Mouse (Mus musculus) kidney, embryonic 15.5 days (tissue): Measurements from ENCODE around the gene Proz. TPM values are rescaled to one million over a fixed set of nuclear protein-coding genes. Genes with fewer than 3 reads are reported as not detected.
"Not testable (repeated sequence)": the region's sequence is repeated elsewhere in the genome, so short reads cannot be mapped to it uniquely, and the experiment has no call there.

Source experiments
- ATAC-seq: fragments of 200-750 bp; cut with Nextera tagmentation; replicated peaks from 2 replicates; pipeline ENCODE4 v1.8.0; 2017; ENCODE audit warnings: moderate TSS enrichment; ENCODE audit not compliant: low FRiP score
- H3K27ac ChIP-seq: fragments of 300-500 bp; sonication (generic); 2 replicates; pipeline ENCODE4 v1.5.1; 2015; ENCODE audit warnings: mild to moderate bottlenecking, inconsistent platforms
- H3K27me3 ChIP-seq: fragments of 300-500 bp; sonication (generic); 2 replicates; pipeline ENCODE4 v1.6.1; 2015; ENCODE audit warnings: inconsistent platforms
- H3K36me3 ChIP-seq: fragments of 300-500 bp; sonication (generic); 2 replicates; pipeline ENCODE4 v1.6.1; 2015; ENCODE audit warnings: inconsistent platforms
- H3K4me1 ChIP-seq: fragments of 300-500 bp; sonication (generic); 2 replicates; pipeline ENCODE4 v1.6.1; 2015; ENCODE audit warnings: inconsistent platforms
- H3K4me2 ChIP-seq: fragments of 300-500 bp; sonication (generic); 2 replicates; pipeline ENCODE4 v1.6.1; 2015; ENCODE audit warnings: moderate library complexity, mild to moderate bottlenecking, inconsistent platforms
- H3K4me3 ChIP-seq: fragments of 300-500 bp; sonication (generic); replicated peaks from 2 replicates; pipeline ENCODE4 v1.5.1; 2015; ENCODE audit warnings: mild to moderate bottlenecking, inconsistent platforms
- H3K9ac ChIP-seq: fragments of 300-500 bp; sonication (generic); 2 replicates; pipeline ENCODE4 v1.6.1; 2015; ENCODE audit warnings: mild to moderate bottlenecking, inconsistent platforms
- H3K9me3 ChIP-seq: fragments of 300-500 bp; sonication (generic); replicated peaks from 2 replicates; pipeline ENCODE4 v1.6.1; 2016; ENCODE audit warnings: inconsistent platforms
- WGBS: fragments of 180-500 bp; shearing (Covaris S2); methylation state at CpG from one replicate; pipeline ENCODE4 v1.1.7; 2015; ENCODE audit warnings: mixed read lengths; 5-methylcytosine and 5-hydroxymethylcytosine counted together
- polyA plus RNA-seq: library from polyadenylated mRNA; unstranded; fragments of >200 nt; fragmentation: Nextera tagmentation; extraction: Ambion mirVana; gene quantifications from 2 replicates; pipeline ENCODE4 v1.2.1, GENCODE M21; 2015

The Proz gene
- polyA plus RNA-seq, 1 experiment from 2014 or later, result 1.9 TPM

GRCm38 (mm10) chr8:13050550-13050949 is 10.2 kb upstream of the Proz start:
- H3K9me3 ChIP-seq, result no peaks in the 10 kb centered on the region
- H3K27me3 ChIP-seq, result no peaks in the 10 kb centered on the region
- H3K4me1 ChIP-seq, result no peaks in the 10 kb centered on the region
- ATAC-seq, result no peak
- WGBS, result 81% methylated on average over 10 of the region's 10 CpGs
- H3K36me3 ChIP-seq, result no peaks in the 10 kb centered on the region
- H3K9ac ChIP-seq, result no peak overlapping the region
- no peak overlapping the region for H3K27ac ChIP-seq
- H3K4me2 ChIP-seq, result no peak overlapping the region
- no peak overlapping the region for H3K4me3 ChIP-seq

- Histone ChIP-seq H3K36me3 (no peaks in the 10 kb centered on the region), H3K27ac (no peak overlapping the region), H3K9me3 (no peaks in the 10 kb centered on the region), H3K4me2 (no peak overlapping the region), H3K4me3 (no peak overlapping the region), H3K4me1 (no peaks in the 10 kb centered on the region), H3K27me3 (no peaks in the 10 kb centered on the region), H3K9ac (no peak overlapping the region)
- WGBS, result 78% methylated on average over 4 of the region's 4 CpGs
- ATAC-seq, result no peak
Observed at GRCm38 (mm10) chr8:13057351-13057750, 3.4 kb upstream of the Proz start.

- Histone ChIP-seq H3K4me1 (no peaks in the 10 kb centered on the region), H3K27me3 (no peaks in the 10 kb centered on the region), H3K36me3 (no peaks in the 10 kb centered on the region), H3K27ac (no peak overlapping the region), H3K4me2 (no peak overlapping the region), H3K9me3 (no peaks in the 10 kb centered on the region), H3K4me3 (no peak overlapping the region), H3K9ac (no peak overlapping the region)
- no peak for ATAC-seq
- WGBS, result 72% methylated on average over 16 of the region's 16 CpGs
Observed at GRCm38 (mm10) chr8:13063112-13063511, 2.4 kb downstream of the Proz start.

- no peak for ATAC-seq
- Histone ChIP-seq H3K4me3 (no peak overlapping the region), H3K4me1 (no peaks in the 10 kb centered on the region), H3K4me2 (no peak overlapping the region), H3K9ac (no peak overlapping the region), H3K27ac (no peak overlapping the region), H3K9me3 (no peaks in the 10 kb centered on the region), H3K27me3 (no peaks in the 10 kb centered on the region), H3K36me3 (peaks cover 58% of the 10 kb centered on the region)
- 92% methylated on average over 11 of the region's 11 CpGs for WGBS
Observed at GRCm38 (mm10) chr8:13073255-13073654, 12.5 kb downstream of the Proz start.

- Histone ChIP-seq H3K4me2 (no peak overlapping the region), H3K9me3 (no peaks in the 10 kb centered on the region), H3K27ac (no peak overlapping the region), H3K9ac (no peak overlapping the region), H3K27me3 (no peaks in the 10 kb centered on the region), H3K4me1 (no peaks in the 10 kb centered on the region), H3K36me3 (peaks cover 76% of the 10 kb centered on the region), H3K4me3 (no peak overlapping the region)
- no peak for ATAC-seq
- 92% methylated on average over 8 of the region's 8 CpGs for WGBS
Observed at GRCm38 (mm10) chr8:13075044-13075443, 14.3 kb downstream of the Proz start.

- WGBS, result 87% methylated on average over 1 of the region's 1 CpGs
- H3K4me1 ChIP-seq, H3K27ac ChIP-seq, H3K4me3 ChIP-seq, H3K27me3 ChIP-seq, ATAC-seq, H3K4me2 ChIP-seq, H3K9me3 ChIP-seq, H3K9ac ChIP-seq: not testable (repeated sequence)
- peaks cover 81% of the 10 kb centered on the region for H3K36me3 ChIP-seq
Observed at GRCm38 (mm10) chr8:13075579-13075978, 14.9 kb downstream of the Proz start.

GRCm38 (mm10) chr8:13077542-13077941 is 16.8 kb downstream of the Proz start:
- Histone ChIP-seq H3K36me3 (peaks cover 99% of the 10 kb centered on the region), H3K27ac (no peak overlapping the region)
- 88% methylated on average over 7 of the region's 7 CpGs for WGBS

GRCm38 (mm10) chr8:13104691-13105086 is 44.0 kb downstream of the Proz start:
- Histone ChIP-seq H3K36me3 (peaks cover 24% of the 10 kb centered on the region), H3K4me2 (peak overlapping the region; percentile 94), H3K4me1 (peaks cover 37% of the 10 kb centered on the region), H3K27ac (peak overlapping the region; percentile 92), H3K27me3 (no peaks in the 10 kb centered on the region), H3K4me3 (peak overlapping the region; percentile 96), H3K9ac (peak overlapping the region; percentile 78), H3K9me3 (no peaks in the 10 kb centered on the region)
- ATAC-seq, result peak; percentile 74
- WGBS, result under 1% methylated on average over 45 of the region's 45 CpGs

More at GRCm38 (mm10) chr8:13077542-13077941, 16.8 kb downstream of the Proz start:
- Histone ChIP-seq H3K27me3 (no peaks in the 10 kb centered on the region), H3K9me3 (no peaks in the 10 kb centered on the region), H3K4me1 (no peaks in the 10 kb centered on the region), H3K4me3 (no peak overlapping the region), H3K9ac (no peak overlapping the region), H3K4me2 (no peak overlapping the region)
- ATAC-seq, result no peak

- Histone ChIP-seq H3K4me1 (peaks cover 37% of the 10 kb centered on the region), H3K9me3 (no peaks in the 10 kb centered on the region), H3K27me3 (no peaks in the 10 kb centered on the region), H3K4me2 (peak within 1 kb of the TSS; percentile 94), H3K9ac (peak within 1 kb of the TSS; percentile 97), H3K36me3 (peaks cover 19% of the 10 kb centered on the region), H3K4me3 (peak within 1 kb of the TSS; percentile 96), H3K27ac (peak within 1 kb of the TSS; percentile 92)
- WGBS, result 0% methylated on average over 86 of the region's 87 CpGs
- ATAC-seq, result peak; percentile 96
Observed at GRCm38 (mm10) chr8:13105087-13105881, 44.6 kb downstream of the Proz start, which contains the start of the genes Pcid2 and Cul4a. Gene Pcid2 (minus strand): TSS chr8:13105459. Gene Cul4a (plus strand): TSS chr8:13105621.

- 0% methylated on average over 39 of the region's 63 CpGs for WGBS
- H3K27ac ChIP-seq, result peak overlapping the region; percentile 92
- no peaks in the 10 kb centered on the region for H3K9me3 ChIP-seq
- H3K36me3 ChIP-seq, result peaks cover 19% of the 10 kb centered on the region
- ATAC-seq, result peak; percentile 74
- peak overlapping the region; percentile 97 for H3K9ac ChIP-seq
- H3K4me3 ChIP-seq, result peak overlapping the region; percentile 96
- peak overlapping the region; percentile 94 for H3K4me2 ChIP-seq
- H3K27me3 ChIP-seq, result no peaks in the 10 kb centered on the region
- peaks cover 37% of the 10 kb centered on the region for H3K4me1 ChIP-seq
Observed at GRCm38 (mm10) chr8:13105908-13106551, 45.3 kb downstream of the Proz start.

GRCm38 (mm10) chr8:13107990-13108638 is 47.4 kb downstream of the Proz start:
- Histone ChIP-seq H3K27me3 (no peaks in the 10 kb centered on the region), H3K4me3 (no peak overlapping the region), H3K9ac (no peak overlapping the region), H3K4me2 (no peak overlapping the region), H3K9me3 (no peaks in the 10 kb centered on the region), H3K36me3 (peaks cover 20% of the 10 kb centered on the region), H3K27ac (no peak overlapping the region), H3K4me1 (peaks cover 37% of the 10 kb centered on the region)
- 74% methylated on average over 13 of the region's 13 CpGs for WGBS
- no peak for ATAC-seq

- H3K4me1 ChIP-seq, result peaks cover 30% of the 10 kb centered on the region
- H3K27ac ChIP-seq, result no peak overlapping the region
- H3K9ac ChIP-seq, result no peak overlapping the region
- H3K4me3 ChIP-seq, result no peak overlapping the region
- ATAC-seq, result no peak
- 86% methylated on average over 8 of the region's 8 CpGs for WGBS
- no peak overlapping the region for H3K4me2 ChIP-seq
- no peaks in the 10 kb centered on the region for H3K27me3 ChIP-seq
- H3K9me3 ChIP-seq, result no peaks in the 10 kb centered on the region
- peaks cover 28% of the 10 kb centered on the region for H3K36me3 ChIP-seq
Observed at GRCm38 (mm10) chr8:13108967-13109366, 48.3 kb downstream of the Proz start.
